Mouse (Mus musculus): Measurements from ENCODE around the gene Ablim1. TPM values are rescaled to one million over a fixed set of nuclear protein-coding genes. Genes with fewer than 3 reads are reported as not detected.

Ablim1 gene
- polyA plus RNA-seq, 1 experiment from 2014 or later: 48.0 TPM

- 74% methylated on average over 7 of the region's 7 CpGs for WGBS
These were observed 110.6 kb downstream of the Ablim1 start for GRCm38 (mm10) chr19:57204101-57204500.

GRCm38 (mm10) chr19:57202554-57202953 is 112.2 kb downstream of the Ablim1 start:
- Histone ChIP-seq H3K27ac (replicated peaks) (no peak overlapping the region), H3K27me3 (0 out of 2 replicates have a peak, but pooled peaks cover 3% of the 10 kb centered on the region), H3K4me2 (no peak overlapping the region), H3K9ac (no peak overlapping the region), H3K4me3 (no peak overlapping the region), H3K36me3 (no peaks in the 10 kb centered on the region), H3K9me3 (no peaks in the 10 kb centered on the region), H3K4me1 (replicated peaks) (peaks cover 34% of the 10 kb centered on the region)
- ATAC-seq (ENCODE audit: low read depth): no peak
- WGBS: 90% methylated on average over 1 of the region's 1 CpGs

More at GRCm38 (mm10) chr19:57204101-57204500, 110.6 kb downstream of the Ablim1 start:
- no peak overlapping the region for H3K4me2 ChIP-seq
- peaks cover 19% of the 10 kb centered on the region for H3K4me1 ChIP-seq (replicated peaks)
- no peak overlapping the region for H3K4me3 ChIP-seq
- H3K9ac ChIP-seq: no peak overlapping the region
- no peaks in the 10 kb centered on the region for H3K36me3 ChIP-seq
- H3K27ac ChIP-seq (replicated peaks): no peak overlapping the region
- H3K27me3 ChIP-seq: no peaks in the 10 kb centered on the region
- no peaks in the 10 kb centered on the region for H3K9me3 ChIP-seq
- no peak for ATAC-seq (ENCODE audit: low read depth)

GRCm38 (mm10) chr19:57201090-57201483 is 113.6 kb downstream of the Ablim1 start:
- Histone ChIP-seq H3K9me3 (no peaks in the 10 kb centered on the region), H3K27me3 (peaks cover 6% of the 10 kb centered on the region), H3K9ac (no peak overlapping the region), H3K27ac (replicated peaks) (no peak overlapping the region), H3K4me2 (no peak overlapping the region), H3K4me3 (no peak overlapping the region), H3K36me3 (no peaks in the 10 kb centered on the region), H3K4me1 (replicated peaks) (peaks cover 43% of the 10 kb centered on the region)
- WGBS: 87% methylated on average over 8 of the region's 8 CpGs
- ATAC-seq (ENCODE audit: low read depth): no peak

GRCm38 (mm10) chr19:57200477-57201089 is 114.1 kb downstream of the Ablim1 start:
- no peak overlapping the region for H3K4me2 ChIP-seq
- 64% methylated on average over 12 of the region's 12 CpGs for WGBS
- no peaks in the 10 kb centered on the region for H3K9me3 ChIP-seq
- no peak for ATAC-seq (ENCODE audit: low read depth)
- peaks cover 43% of the 10 kb centered on the region for H3K4me1 ChIP-seq (replicated peaks)
- H3K36me3 ChIP-seq: no peaks in the 10 kb centered on the region
- H3K9ac ChIP-seq: no peak overlapping the region
- H3K27me3 ChIP-seq: peaks cover 11% of the 10 kb centered on the region
- H3K4me3 ChIP-seq: no peak overlapping the region
- no peak overlapping the region for H3K27ac ChIP-seq (replicated peaks)

- H3K9me3 ChIP-seq: no peaks in the 10 kb centered on the region
- peak overlapping the region; percentile 42; the same call in 1 of the 2 replicates for H3K27ac ChIP-seq (replicated peaks)
- no peak overlapping the region for H3K9ac ChIP-seq
- H3K4me1 ChIP-seq (replicated peaks): peaks cover 43% of the 10 kb centered on the region
- WGBS: 19% methylated on average over 6 of the region's 6 CpGs
- H3K4me2 ChIP-seq: no peak overlapping the region
- peaks cover 17% of the 10 kb centered on the region for H3K27me3 ChIP-seq
- no peak for ATAC-seq (ENCODE audit: low read depth)
- no peaks in the 10 kb centered on the region for H3K36me3 ChIP-seq
- no peak overlapping the region for H3K4me3 ChIP-seq
These were observed 115.4 kb downstream of the Ablim1 start for GRCm38 (mm10) chr19:57199361-57199760.

- Histone ChIP-seq H3K4me2 (peak overlapping the region; percentile 71; the same call in 1 of the 2 replicates), H3K9ac (no peak overlapping the region), H3K9me3 (no peaks in the 10 kb centered on the region), H3K27me3 (peaks cover 17% of the 10 kb centered on the region), H3K4me3 (no peak overlapping the region), H3K27ac (replicated peaks) (0 out of 2 replicates have a peak overlapping the region, but pooled peaks have one; percentile 42), H3K4me1 (replicated peaks) (peaks cover 43% of the 10 kb centered on the region), H3K36me3 (no peaks in the 10 kb centered on the region)
- 55% methylated on average over 12 of the region's 12 CpGs for WGBS
- 0 out of 2 replicates have a peak, but pooled peaks have one; percentile 24 for ATAC-seq (ENCODE audit: low read depth)
These were observed 116.2 kb downstream of the Ablim1 start for GRCm38 (mm10) chr19:57198531-57198930.

- peaks cover 17% of the 10 kb centered on the region for H3K27me3 ChIP-seq
- H3K9me3 ChIP-seq: no peaks in the 10 kb centered on the region
- peak overlapping the region; percentile 71 for H3K4me2 ChIP-seq
- H3K4me1 ChIP-seq (replicated peaks): peaks cover 43% of the 10 kb centered on the region
- peak overlapping the region; percentile 64 for H3K27ac ChIP-seq (replicated peaks)
- WGBS: 53% methylated on average over 5 of the region's 5 CpGs
- H3K36me3 ChIP-seq: no peaks in the 10 kb centered on the region
- H3K9ac ChIP-seq: peak overlapping the region; percentile 66
- H3K4me3 ChIP-seq: no peak overlapping the region
- peak; percentile 26; the same call in 1 of the 2 replicates for ATAC-seq (ENCODE audit: low read depth)
These were observed 116.7 kb downstream of the Ablim1 start for GRCm38 (mm10) chr19:57198029-57198428.

GRCm38 (mm10) chr19:57197043-57197817 is 117.5 kb downstream of the Ablim1 start:
- WGBS: 1% methylated on average over 37 of the region's 37 CpGs
- no peaks in the 10 kb centered on the region for H3K36me3 ChIP-seq
- H3K27ac ChIP-seq (replicated peaks): peak overlapping the region; percentile 64
- no peaks in the 10 kb centered on the region for H3K9me3 ChIP-seq
- H3K4me3 ChIP-seq: peak overlapping the region; percentile 41
- H3K4me1 ChIP-seq (replicated peaks): peaks cover 42% of the 10 kb centered on the region
- H3K9ac ChIP-seq: peak overlapping the region; percentile 66
- peak overlapping the region; percentile 71 for H3K4me2 ChIP-seq
- peak; percentile 47 for ATAC-seq (ENCODE audit: low read depth)
- peaks cover 17% of the 10 kb centered on the region for H3K27me3 ChIP-seq

GRCm38 (mm10) chr19:57196616-57197015 is 118.1 kb downstream of the Ablim1 start:
- Histone ChIP-seq H3K4me2 (peak overlapping the region; percentile 71), H3K27me3 (peaks cover 17% of the 10 kb centered on the region), H3K4me3 (peak overlapping the region; percentile 41), H3K9me3 (no peaks in the 10 kb centered on the region), H3K36me3 (no peaks in the 10 kb centered on the region), H3K27ac (replicated peaks) (0 out of 2 replicates have a peak overlapping the region, but pooled peaks have one; percentile 34), H3K4me1 (replicated peaks) (peaks cover 36% of the 10 kb centered on the region), H3K9ac (peak overlapping the region; percentile 66)
- no peak for ATAC-seq (ENCODE audit: low read depth)
- 45% methylated on average over 8 of the region's 8 CpGs for WGBS

GRCm38 (mm10) chr19:57195169-57195930 is 119.4 kb downstream of the Ablim1 start:
- Histone ChIP-seq H3K27ac (replicated peaks) (no peak overlapping the region), H3K36me3 (no peaks in the 10 kb centered on the region), H3K9me3 (no peaks in the 10 kb centered on the region), H3K4me1 (replicated peaks) (peaks cover 34% of the 10 kb centered on the region), H3K4me3 (peak overlapping the region; percentile 41), H3K4me2 (peak overlapping the region; percentile 71), H3K27me3 (peaks cover 17% of the 10 kb centered on the region), H3K9ac (peak overlapping the region; percentile 53; the same call in 1 of the 2 replicates)
- no peak for ATAC-seq (ENCODE audit: low read depth)
- 88% methylated on average over 11 of the region's 11 CpGs for WGBS

GRCm38 (mm10) chr19:57193958-57194357 is 120.8 kb downstream of the Ablim1 start:
- Histone ChIP-seq H3K4me1 (replicated peaks) (peaks cover 25% of the 10 kb centered on the region), H3K4me3 (no peak overlapping the region), H3K9me3 (no peaks in the 10 kb centered on the region), H3K36me3 (no peaks in the 10 kb centered on the region), H3K4me2 (0 out of 2 replicates have a peak overlapping the region, but pooled peaks have one; percentile 71), H3K27me3 (peaks cover 17% of the 10 kb centered on the region), H3K27ac (replicated peaks) (no peak overlapping the region), H3K9ac (no peak overlapping the region)
- ATAC-seq (ENCODE audit: low read depth): no peak
- 84% methylated on average over 6 of the region's 6 CpGs for WGBS
